Mouse (Mus musculus): ENCODE measurements at regions not wholly inside any gene's neighbourhood (a gene's known extent, or its start where the extent isn't known, plus 50 kb on each side); places are given as distances from the start of the nearest gene placed in this dataset.

- DNase-seq (ENCODE audit: low spot score) (no peak), ATAC-seq (no peak)
- 69% methylated on average over 3 of the region's 3 CpGs for WGBS
- H3K4me3 ChIP-seq (ENCODE audit: low read depth, low read length) = no peak overlapping the region
- H3K27me3 ChIP-seq (replicated peaks; ENCODE audit: control insufficient read depth, insufficient read depth, low read length) = no peaks in the 10 kb centered on the region
- no peaks in the 10 kb centered on the region for H3K4me1 ChIP-seq (ENCODE audit: control insufficient read depth, insufficient read depth, low read length)
- no peaks in the 10 kb centered on the region for H3K36me3 ChIP-seq (ENCODE audit: control insufficient read depth, insufficient read depth, low read length)
- no peak overlapping the region for H3K9ac ChIP-seq (ENCODE audit: low read length)
- no peaks in the 10 kb centered on the region for H3K9me3 ChIP-seq (replicated peaks; ENCODE audit: control insufficient read depth, low read length)
- no peak overlapping the region for H3K4me2 ChIP-seq (ENCODE audit: low read length)
- H3K27ac ChIP-seq (ENCODE audit: low read depth, low read length) = no peak overlapping the region
These were observed 464.8 kb downstream of the Klf5 start for GRCm38 (mm10) chr14:99763336-99763735.

- ATAC-seq (no peak), DNase-seq (ENCODE audit: low spot score) (no peak)
- WGBS = 91% methylated on average over 1 of the region's 1 CpGs
- Histone ChIP-seq H3K4me1 (ENCODE audit: control insufficient read depth, insufficient read depth, low read length) (no peaks in the 10 kb centered on the region), H3K9me3 (replicated peaks; ENCODE audit: control insufficient read depth, low read length) (no peaks in the 10 kb centered on the region), H3K9ac (ENCODE audit: low read length) (no peak overlapping the region), H3K36me3 (ENCODE audit: control insufficient read depth, insufficient read depth, low read length) (no peaks in the 10 kb centered on the region), H3K4me3 (ENCODE audit: low read depth, low read length) (no peak overlapping the region), H3K27me3 (replicated peaks; ENCODE audit: control insufficient read depth, insufficient read depth, low read length) (no peaks in the 10 kb centered on the region), H3K4me2 (ENCODE audit: low read length) (no peak overlapping the region), H3K27ac (ENCODE audit: low read depth, low read length) (no peak overlapping the region)
These were observed 472.5 kb downstream of the Klf5 start for GRCm38 (mm10) chr14:99771009-99771408.

- H3K27me3 ChIP-seq (replicated peaks; ENCODE audit: control insufficient read depth, insufficient read depth, low read length) = no peaks in the 10 kb centered on the region
- H3K4me2 ChIP-seq (ENCODE audit: low read length) = no peak overlapping the region
- no peaks in the 10 kb centered on the region for H3K9me3 ChIP-seq (replicated peaks; ENCODE audit: control insufficient read depth, low read length)
- ATAC-seq = no peak
- no peak overlapping the region for H3K9ac ChIP-seq (ENCODE audit: low read length)
- no peak overlapping the region for H3K4me3 ChIP-seq (ENCODE audit: low read depth, low read length)
- WGBS = 91% methylated on average over 19 of the region's 19 CpGs
- no peak overlapping the region for H3K27ac ChIP-seq (ENCODE audit: low read depth, low read length)
- DNase-seq (ENCODE audit: low spot score) = no peak
- H3K4me1 ChIP-seq (ENCODE audit: control insufficient read depth, insufficient read depth, low read length) = no peaks in the 10 kb centered on the region
- H3K36me3 ChIP-seq (ENCODE audit: control insufficient read depth, insufficient read depth, low read length) = no peaks in the 10 kb centered on the region
These were observed 474.4 kb downstream of the Klf5 start for GRCm38 (mm10) chr14:99772774-99773423.

- H3K27ac ChIP-seq (ENCODE audit: low read depth, low read length) = no peak overlapping the region
- DNase-seq (ENCODE audit: low spot score) (no peak), ATAC-seq (no peak)
- WGBS = 48% methylated on average over 8 of the region's 8 CpGs
- H3K4me2 ChIP-seq (ENCODE audit: low read length) = no peak overlapping the region
- H3K27me3 ChIP-seq (replicated peaks; ENCODE audit: control insufficient read depth, insufficient read depth, low read length) = no peaks in the 10 kb centered on the region
- H3K4me1 ChIP-seq (ENCODE audit: control insufficient read depth, insufficient read depth, low read length) = no peaks in the 10 kb centered on the region
- no peak overlapping the region for H3K4me3 ChIP-seq (ENCODE audit: low read depth, low read length)
- no peaks in the 10 kb centered on the region for H3K9me3 ChIP-seq (replicated peaks; ENCODE audit: control insufficient read depth, low read length)
- no peak overlapping the region for H3K9ac ChIP-seq (ENCODE audit: low read length)
- H3K36me3 ChIP-seq (ENCODE audit: control insufficient read depth, insufficient read depth, low read length) = no peaks in the 10 kb centered on the region
These were observed 480.0 kb downstream of the Klf5 start for GRCm38 (mm10) chr14:99778477-99778876.

- DNase-seq (ENCODE audit: low spot score) (no peak), ATAC-seq (no peak)
- Histone ChIP-seq H3K27ac (ENCODE audit: low read depth, low read length) (no peak overlapping the region), H3K4me2 (ENCODE audit: low read length) (no peak overlapping the region), H3K4me3 (ENCODE audit: low read depth, low read length) (no peak overlapping the region), H3K9me3 (replicated peaks; ENCODE audit: control insufficient read depth, low read length) (no peaks in the 10 kb centered on the region), H3K9ac (ENCODE audit: low read length) (no peak overlapping the region), H3K4me1 (ENCODE audit: control insufficient read depth, insufficient read depth, low read length) (no peaks in the 10 kb centered on the region), H3K27me3 (replicated peaks; ENCODE audit: control insufficient read depth, insufficient read depth, low read length) (no peaks in the 10 kb centered on the region), H3K36me3 (ENCODE audit: control insufficient read depth, insufficient read depth, low read length) (no peaks in the 10 kb centered on the region)
- WGBS = 86% methylated on average over 4 of the region's 4 CpGs
These were observed 480.5 kb downstream of the Klf5 start for GRCm38 (mm10) chr14:99778957-99779356.

- H3K9ac ChIP-seq (ENCODE audit: low read length) = no peak overlapping the region
- H3K36me3 ChIP-seq (ENCODE audit: control insufficient read depth, insufficient read depth, low read length) = no peaks in the 10 kb centered on the region
- ATAC-seq (no peak), DNase-seq (ENCODE audit: low spot score) (no peak)
- no peak overlapping the region for H3K4me3 ChIP-seq (ENCODE audit: low read depth, low read length)
- H3K4me1 ChIP-seq (ENCODE audit: control insufficient read depth, insufficient read depth, low read length) = no peaks in the 10 kb centered on the region
- no peaks in the 10 kb centered on the region for H3K27me3 ChIP-seq (replicated peaks; ENCODE audit: control insufficient read depth, insufficient read depth, low read length)
- no peak overlapping the region for H3K27ac ChIP-seq (ENCODE audit: low read depth, low read length)
- no peak overlapping the region for H3K4me2 ChIP-seq (ENCODE audit: low read length)
- 91% methylated on average over 1 of the region's 1 CpGs for WGBS
- no peaks in the 10 kb centered on the region for H3K9me3 ChIP-seq (replicated peaks; ENCODE audit: control insufficient read depth, low read length)
These were observed 485.2 kb downstream of the Klf5 start for GRCm38 (mm10) chr14:99783646-99784045.

GRCm38 (mm10) chr14:99785106-99785505 lies 486.6 kb downstream of the Klf5 start:
- Histone ChIP-seq H3K9me3 (replicated peaks; ENCODE audit: control insufficient read depth, low read length) (no peaks in the 10 kb centered on the region), H3K9ac (ENCODE audit: low read length) (no peak overlapping the region), H3K4me2 (ENCODE audit: low read length) (no peak overlapping the region), H3K4me1 (ENCODE audit: control insufficient read depth, insufficient read depth, low read length) (no peaks in the 10 kb centered on the region), H3K4me3 (ENCODE audit: low read depth, low read length) (no peak overlapping the region), H3K36me3 (ENCODE audit: control insufficient read depth, insufficient read depth, low read length) (no peaks in the 10 kb centered on the region), H3K27me3 (replicated peaks; ENCODE audit: control insufficient read depth, insufficient read depth, low read length) (no peaks in the 10 kb centered on the region), H3K27ac (ENCODE audit: low read depth, low read length) (no peak overlapping the region)
- DNase-seq (ENCODE audit: low spot score) (no peak), ATAC-seq (no peak)
- WGBS = 87% methylated on average over 5 of the region's 5 CpGs

GRCm38 (mm10) chr14:99786367-99786766 lies 487.9 kb downstream of the Klf5 start:
- Histone ChIP-seq H3K4me2 (ENCODE audit: low read length) (no peak overlapping the region), H3K27ac (ENCODE audit: low read depth, low read length) (no peak overlapping the region), H3K4me1 (ENCODE audit: control insufficient read depth, insufficient read depth, low read length) (no peaks in the 10 kb centered on the region), H3K9ac (ENCODE audit: low read length) (no peak overlapping the region), H3K36me3 (ENCODE audit: control insufficient read depth, insufficient read depth, low read length) (no peaks in the 10 kb centered on the region), H3K9me3 (replicated peaks; ENCODE audit: control insufficient read depth, low read length) (no peaks in the 10 kb centered on the region), H3K4me3 (ENCODE audit: low read depth, low read length) (no peak overlapping the region), H3K27me3 (replicated peaks; ENCODE audit: control insufficient read depth, insufficient read depth, low read length) (no peaks in the 10 kb centered on the region)
- DNase-seq (ENCODE audit: low spot score) (no peak), ATAC-seq (no peak)
- WGBS = 86% methylated on average over 1 of the region's 1 CpGs

GRCm38 (mm10) chr14:99788185-99788584 lies 489.7 kb downstream of the Klf5 start:
- no peaks in the 10 kb centered on the region for H3K4me1 ChIP-seq (ENCODE audit: control insufficient read depth, insufficient read depth, low read length)
- H3K27ac ChIP-seq (ENCODE audit: low read depth, low read length) = no peak overlapping the region
- WGBS = 93% methylated on average over 3 of the region's 3 CpGs
- no peaks in the 10 kb centered on the region for H3K9me3 ChIP-seq (replicated peaks; ENCODE audit: control insufficient read depth, low read length)
- H3K4me3 ChIP-seq (ENCODE audit: low read depth, low read length) = no peak overlapping the region
- DNase-seq (ENCODE audit: low spot score) (no peak), ATAC-seq (no peak)
- H3K27me3 ChIP-seq (replicated peaks; ENCODE audit: control insufficient read depth, insufficient read depth, low read length) = no peaks in the 10 kb centered on the region
- H3K4me2 ChIP-seq (ENCODE audit: low read length) = no peak overlapping the region
- H3K9ac ChIP-seq (ENCODE audit: low read length) = no peak overlapping the region
- H3K36me3 ChIP-seq (ENCODE audit: control insufficient read depth, insufficient read depth, low read length) = no peaks in the 10 kb centered on the region

Measured in forebrain, embryonic 14.5 days (tissue).